Mouse (Mus musculus): ENCODE results near the gene Cog7. TPM values are rescaled to one million over a fixed set of nuclear protein-coding genes. Genes with fewer than 3 reads are reported as not detected.

Cog7 gene
- polyA plus RNA-seq, 1 experiment from 2014 or later: 25.9 TPM

- Histone ChIP-seq H3K4me1 (replicated peaks; ENCODE audit: control insufficient read depth, insufficient read depth, low read length) (0 out of 2 replicates have a peak, but pooled peaks cover 4% of the 10 kb centered on the region), H3K4me3 (replicated peaks; ENCODE audit: low read length) (no peak overlapping the region), H3K4me2 (ENCODE audit: low read length) (no peak overlapping the region), H3K27me3 (replicated peaks; ENCODE audit: control insufficient read depth, insufficient read depth, low read length) (no peaks in the 10 kb centered on the region), H3K27ac (ENCODE audit: low read length) (no peak overlapping the region), H3K9ac (replicated peaks; ENCODE audit: low read depth, low read length) (no peak overlapping the region), H3K9me3 (ENCODE audit: control insufficient read depth, low read length) (no peaks in the 10 kb centered on the region), H3K36me3 (ENCODE audit: control insufficient read depth, insufficient read depth) (no peaks in the 10 kb centered on the region)
- no peak for ATAC-seq
- WGBS: 97% methylated on average over 7 of the region's 7 CpGs
Observed at GRCm38 (mm10) chr7:121924361-121924760, 57.1 kb downstream of the Cog7 start.

- Histone ChIP-seq H3K4me2 (ENCODE audit: low read length) (no peak overlapping the region), H3K36me3 (ENCODE audit: control insufficient read depth, insufficient read depth) (no peaks in the 10 kb centered on the region), H3K27ac (ENCODE audit: low read length) (no peak overlapping the region), H3K9ac (replicated peaks; ENCODE audit: low read depth, low read length) (no peak overlapping the region), H3K4me3 (replicated peaks; ENCODE audit: low read length) (no peak overlapping the region), H3K4me1 (replicated peaks; ENCODE audit: control insufficient read depth, insufficient read depth, low read length) (no peaks in the 10 kb centered on the region), H3K27me3 (replicated peaks; ENCODE audit: control insufficient read depth, insufficient read depth, low read length) (no peaks in the 10 kb centered on the region), H3K9me3 (ENCODE audit: control insufficient read depth, low read length) (no peaks in the 10 kb centered on the region)
- no peak for ATAC-seq
- WGBS: 83% methylated on average over 6 of the region's 6 CpGs
Observed at GRCm38 (mm10) chr7:121913944-121914343, 67.6 kb downstream of the Cog7 start.

GRCm38 (mm10) chr7:121912250-121912649 is 69.3 kb downstream of the Cog7 start:
- no peak overlapping the region for H3K27ac ChIP-seq (ENCODE audit: low read length)
- no peaks in the 10 kb centered on the region for H3K4me1 ChIP-seq (replicated peaks; ENCODE audit: control insufficient read depth, insufficient read depth, low read length)
- no peaks in the 10 kb centered on the region for H3K9me3 ChIP-seq (ENCODE audit: control insufficient read depth, low read length)
- no peaks in the 10 kb centered on the region for H3K36me3 ChIP-seq (ENCODE audit: control insufficient read depth, insufficient read depth)
- H3K4me3 ChIP-seq (replicated peaks; ENCODE audit: low read length): no peak overlapping the region
- H3K27me3 ChIP-seq (replicated peaks; ENCODE audit: control insufficient read depth, insufficient read depth, low read length): no peaks in the 10 kb centered on the region
- no peak for ATAC-seq
- H3K4me2 ChIP-seq (ENCODE audit: low read length): no peak overlapping the region
- H3K9ac ChIP-seq (replicated peaks; ENCODE audit: low read depth, low read length): no peak overlapping the region
- WGBS: 81% methylated on average over 8 of the region's 8 CpGs

GRCm38 (mm10) chr7:121906879-121907278 is 74.6 kb downstream of the Cog7 start:
- Histone ChIP-seq H3K9me3 (ENCODE audit: control insufficient read depth, low read length) (no peaks in the 10 kb centered on the region), H3K27ac (ENCODE audit: low read length) (no peak overlapping the region), H3K4me3 (replicated peaks; ENCODE audit: low read length) (no peak overlapping the region), H3K4me1 (replicated peaks; ENCODE audit: control insufficient read depth, insufficient read depth, low read length) (no peaks in the 10 kb centered on the region), H3K27me3 (replicated peaks; ENCODE audit: control insufficient read depth, insufficient read depth, low read length) (no peaks in the 10 kb centered on the region), H3K9ac (replicated peaks; ENCODE audit: low read depth, low read length) (no peak overlapping the region), H3K4me2 (ENCODE audit: low read length) (no peak overlapping the region), H3K36me3 (ENCODE audit: control insufficient read depth, insufficient read depth) (no peaks in the 10 kb centered on the region)
- WGBS: 79% methylated on average over 4 of the region's 4 CpGs
- no peak for ATAC-seq

- H3K27me3 ChIP-seq (replicated peaks; ENCODE audit: control insufficient read depth, insufficient read depth, low read length): no peaks in the 10 kb centered on the region
- ATAC-seq: no peak
- 74% methylated on average over 8 of the region's 8 CpGs for whole genome bisulfite sequencing
- no peaks in the 10 kb centered on the region for H3K36me3 ChIP-seq (ENCODE audit: control insufficient read depth, insufficient read depth)
- H3K9me3 ChIP-seq (ENCODE audit: control insufficient read depth, low read length): no peaks in the 10 kb centered on the region
- no peak overlapping the region for H3K4me2 ChIP-seq (ENCODE audit: low read length)
- no peak overlapping the region for H3K9ac ChIP-seq (replicated peaks; ENCODE audit: low read depth, low read length)
- H3K27ac ChIP-seq (ENCODE audit: low read length): no peak overlapping the region
- 0 out of 2 replicates have a peak, but pooled peaks cover 6% of the 10 kb centered on the region for H3K4me1 ChIP-seq (replicated peaks; ENCODE audit: control insufficient read depth, insufficient read depth, low read length)
- H3K4me3 ChIP-seq (replicated peaks; ENCODE audit: low read length): no peak overlapping the region
Observed at GRCm38 (mm10) chr7:121902757-121903411, 78.6 kb downstream of the Cog7 start.

- peak overlapping the region; percentile 38 for H3K4me2 ChIP-seq (ENCODE audit: low read length)
- H3K36me3 ChIP-seq (ENCODE audit: control insufficient read depth, insufficient read depth): no peaks in the 10 kb centered on the region
- 13% methylated on average over 7 of the region's 7 CpGs for WGBS
- H3K4me3 ChIP-seq (replicated peaks; ENCODE audit: low read length): peak overlapping the region; percentile 28
- H3K9ac ChIP-seq (replicated peaks; ENCODE audit: low read depth, low read length): 0 out of 2 replicates have a peak overlapping the region, but pooled peaks have one; percentile 10
- 0 out of 2 replicates have a peak, but pooled peaks cover 6% of the 10 kb centered on the region for H3K4me1 ChIP-seq (replicated peaks; ENCODE audit: control insufficient read depth, insufficient read depth, low read length)
- H3K9me3 ChIP-seq (ENCODE audit: control insufficient read depth, low read length): no peaks in the 10 kb centered on the region
- H3K27me3 ChIP-seq (replicated peaks; ENCODE audit: control insufficient read depth, insufficient read depth, low read length): no peaks in the 10 kb centered on the region
- 0 out of 2 replicates have a peak, but pooled peaks have one; percentile 50 for ATAC-seq
- no peak overlapping the region for H3K27ac ChIP-seq (ENCODE audit: low read length)
Observed at GRCm38 (mm10) chr7:121899940-121900339, 81.6 kb downstream of the Cog7 start.

GRCm38 (mm10) chr7:121899311-121899710 is 82.2 kb downstream of the Cog7 start:
- H3K9me3 ChIP-seq (ENCODE audit: control insufficient read depth, low read length): no peaks in the 10 kb centered on the region
- ATAC-seq: peak; percentile 33; the same call in 1 of the 2 replicates
- peak overlapping the region; percentile 38 for H3K4me2 ChIP-seq (ENCODE audit: low read length)
- 12% methylated on average over 14 of the region's 14 CpGs for WGBS
- H3K27me3 ChIP-seq (replicated peaks; ENCODE audit: control insufficient read depth, insufficient read depth, low read length): no peaks in the 10 kb centered on the region
- H3K4me1 ChIP-seq (replicated peaks; ENCODE audit: control insufficient read depth, insufficient read depth, low read length): 0 out of 2 replicates have a peak, but pooled peaks cover 6% of the 10 kb centered on the region
- H3K27ac ChIP-seq (ENCODE audit: low read length): no peak overlapping the region
- H3K36me3 ChIP-seq (ENCODE audit: control insufficient read depth, insufficient read depth): no peaks in the 10 kb centered on the region
- peak overlapping the region; percentile 28 for H3K4me3 ChIP-seq (replicated peaks; ENCODE audit: low read length)
- H3K9ac ChIP-seq (replicated peaks; ENCODE audit: low read depth, low read length): no peak overlapping the region

- Histone ChIP-seq H3K4me3 (replicated peaks; ENCODE audit: low read length) (no peak overlapping the region), H3K4me2 (ENCODE audit: low read length) (no peak overlapping the region), H3K27me3 (replicated peaks; ENCODE audit: control insufficient read depth, insufficient read depth, low read length) (no peaks in the 10 kb centered on the region), H3K9me3 (ENCODE audit: control insufficient read depth, low read length) (no peaks in the 10 kb centered on the region), H3K27ac (ENCODE audit: low read length) (no peak overlapping the region), H3K36me3 (ENCODE audit: control insufficient read depth, insufficient read depth) (no peaks in the 10 kb centered on the region), H3K4me1 (replicated peaks; ENCODE audit: control insufficient read depth, insufficient read depth, low read length) (0 out of 2 replicates have a peak, but pooled peaks cover 6% of the 10 kb centered on the region), H3K9ac (replicated peaks; ENCODE audit: low read depth, low read length) (no peak overlapping the region)
- no peak for ATAC-seq
- WGBS: 58% methylated on average over 6 of the region's 6 CpGs
Observed at GRCm38 (mm10) chr7:121896689-121897088, 84.8 kb downstream of the Cog7 start.

- no peak overlapping the region for H3K4me3 ChIP-seq (replicated peaks; ENCODE audit: low read length)
- H3K27me3 ChIP-seq (replicated peaks; ENCODE audit: control insufficient read depth, insufficient read depth, low read length): no peaks in the 10 kb centered on the region
- H3K9ac ChIP-seq (replicated peaks; ENCODE audit: low read depth, low read length): no peak overlapping the region
- H3K4me2 ChIP-seq (ENCODE audit: low read length): no peak overlapping the region
- 92% methylated on average over 13 of the region's 13 CpGs for WGBS
- H3K27ac ChIP-seq (ENCODE audit: low read length): no peak overlapping the region
- no peaks in the 10 kb centered on the region for H3K4me1 ChIP-seq (replicated peaks; ENCODE audit: control insufficient read depth, insufficient read depth, low read length)
- H3K9me3 ChIP-seq (ENCODE audit: control insufficient read depth, low read length): no peaks in the 10 kb centered on the region
- no peak for ATAC-seq
- no peaks in the 10 kb centered on the region for H3K36me3 ChIP-seq (ENCODE audit: control insufficient read depth, insufficient read depth)
Observed at GRCm38 (mm10) chr7:121890636-121891360, 90.7 kb downstream of the Cog7 start.

Measured in forebrain, embryonic 16.5 days (tissue).